Mouse (Mus musculus) CH12.LX (cell line): ENCODE data around the gene Gm498.

Experiments used
- CTCF ChIP-seq, 2 experiments: IDR thresholded peaks in 1 of 2; conservative IDR thresholded peaks in 1 of 2; 2 replicates each; pipeline ENCODE4 v1.5.1; 2011 to 2012; ENCODE audit warnings: low read depth in 2 of 2, low read length in 2 of 2, improper control_type of control experiment in 1 of 2, inconsistent platforms in 1 of 2, mild to moderate bottlenecking in 1 of 2, moderate library complexity in 1 of 2
- E2F4 ChIP-seq: IDR thresholded peaks from 2 replicates; pipeline ENCODE4 v1.6.1; 2011; ENCODE audit warnings: low read depth, low read length, improper control_type of control experiment; ENCODE audit not compliant: insufficient replicate concordance
- IRF4 ChIP-seq: IDR thresholded peaks from 2 replicates; pipeline ENCODE4 v1.6.1; 2014; ENCODE audit warnings: low read depth, mild to moderate bottlenecking, inconsistent platforms, low read length, improper control_type of control experiment
- MAX ChIP-seq: IDR thresholded peaks from 2 replicates; pipeline ENCODE4 v1.6.1; 2011; ENCODE audit warnings: low read length, improper control_type of control experiment
- USF2 ChIP-seq: conservative IDR thresholded peaks from 2 replicates; pipeline ENCODE4 v1.6.1; 2011; ENCODE audit warnings: low read depth, low read length, improper control_type of control experiment

- TF ChIP-seq USF2 (no peak), E2F4 (0 out of 2 replicates have a peak, but pooled peaks have one; percentile 67), CTCF (conservative IDR thresholded peaks at IDR 0.05 in 1 of 2, IDR thresholded peaks at IDR 0.05 in 1 of 2; ENCODE audit: low read depth in 2 of 2, low read length in 2 of 2) (no peak), MAX (peak; percentile 86), IRF4 (0 out of 2 replicates have a peak, but pooled peaks have one; percentile 2)
These were observed 44.0 kb upstream of the Gm498 start, which contains the start of the genes Nadsyn1 and Dhcr7 for GRCm38 (mm10) chr7:143822375-143823265.
